Mouse (Mus musculus): ENCODE measurements at regions not wholly inside any gene's neighbourhood (a gene's known extent, or its start where the extent isn't known, plus 50 kb on each side); places are given as distances from the start of the nearest gene placed in this dataset.

GRCm38 (mm10) chr5:41206462-41206861 is 501.5 kb downstream of the Rab28 start:
- no peaks in the 10 kb centered on the region for H3K9me3 ChIP-seq (replicated peaks)
- no peaks in the 10 kb centered on the region for H3K4me1 ChIP-seq (ENCODE audit: insufficient read depth, low read depth, low read length)
- no peaks in the 10 kb centered on the region for H3K36me3 ChIP-seq (replicated peaks)
- H3K4me3 ChIP-seq (ENCODE audit: low read depth, low read length) = no peak overlapping the region
- TF ChIP-seq CTCF (IDR thresholded peaks at IDR 0.05; ENCODE audit: low read depth, low read length) (no peak), POLR2AphosphoS5 (IDR thresholded peaks at IDR 0.05; ENCODE audit: insufficient replicate concordance, low read depth, low read length) (no peak), GATA2 (IDR thresholded peaks at IDR 0.05; ENCODE audit: borderline replicate concordance, low read depth, low read length) (no peak)
- no peak for ATAC-seq (ENCODE audit: extremely low read depth, insufficient number of reproducible peaks, low FRiP score, poor library complexity, severe bottlenecking)
- no peak for DNase-seq (ENCODE audit: low spot score)
- no peaks in the 10 kb centered on the region for H3K27me3 ChIP-seq (ENCODE audit: insufficient read depth, low read length)

DNA sequence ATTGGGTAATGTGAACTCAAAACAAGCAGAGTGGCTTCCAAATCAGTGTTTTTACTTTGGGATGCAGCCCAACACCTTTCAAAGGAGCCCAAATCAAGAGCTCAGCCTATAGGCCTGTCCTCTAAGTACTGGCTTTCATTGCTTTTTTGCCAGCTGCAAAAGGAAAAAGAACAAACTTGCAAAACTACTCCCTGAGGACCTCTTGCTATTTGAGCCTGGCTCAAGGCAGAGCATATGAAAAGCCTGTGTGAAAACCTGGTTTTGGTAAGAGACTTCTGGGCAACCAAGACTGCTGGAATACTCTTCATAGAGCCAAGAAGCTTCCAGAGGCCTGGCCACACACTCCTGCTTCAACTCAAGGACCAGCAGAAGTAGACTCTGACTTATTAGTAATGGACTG is 503.5 kb downstream of the Rab28 start:
- no peak for TF ChIP-seq GATA2 (IDR thresholded peaks at IDR 0.05; ENCODE audit: borderline replicate concordance, low read depth, low read length)
- TF ChIP-seq CTCF (IDR thresholded peaks at IDR 0.05; ENCODE audit: low read depth, low read length) = no peak
- no peak for TF ChIP-seq TAL1 (conservative IDR thresholded peaks at IDR 0.05; ENCODE audit: low read depth, low read length)
- TF ChIP-seq GATA1 (IDR thresholded peaks at IDR 0.05; ENCODE audit: borderline replicate concordance, low read length) = no peak
- no peak for TF ChIP-seq POLR2AphosphoS5 (IDR thresholded peaks at IDR 0.05; ENCODE audit: insufficient replicate concordance, low read depth, low read length)
- no peaks in the 10 kb centered on the region for H3K27me3 ChIP-seq (ENCODE audit: insufficient read depth, low read length)

DNA sequence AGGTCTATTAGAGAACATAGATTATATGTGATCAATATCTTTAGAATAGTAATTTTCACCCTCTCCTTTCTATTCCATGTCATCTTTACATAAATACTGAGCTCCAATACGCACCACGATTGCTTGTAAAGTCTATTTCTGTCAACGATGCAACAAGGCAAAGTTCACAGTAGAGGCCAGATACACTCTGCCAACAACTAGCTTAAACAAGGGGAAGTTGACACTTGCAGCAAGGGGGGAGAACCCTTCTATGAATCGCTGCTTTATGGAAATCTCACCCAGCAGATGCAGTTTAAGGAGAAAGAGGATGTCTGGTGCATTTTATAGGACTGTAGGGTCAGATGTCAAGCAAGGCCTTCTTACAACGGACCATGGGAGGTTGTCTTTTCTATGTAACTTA is 520.8 kb downstream of the Rab28 start:
- no peak overlapping the region for H3K4me3 ChIP-seq (ENCODE audit: low read depth, low read length)

More for the DNA sequence above, 503.5 kb downstream of the Rab28 start:
- Histone ChIP-seq H3K36me3 (replicated peaks) (no peaks in the 10 kb centered on the region), H3K4me3 (ENCODE audit: low read depth, low read length) (no peak overlapping the region), H3K4me1 (ENCODE audit: insufficient read depth, low read depth, low read length) (no peaks in the 10 kb centered on the region), H3K9me3 (replicated peaks) (no peaks in the 10 kb centered on the region)
- DNase-seq (ENCODE audit: low spot score) (no peak), ATAC-seq (ENCODE audit: extremely low read depth, insufficient number of reproducible peaks, low FRiP score, poor library complexity, severe bottlenecking) (no peak)

GRCm38 (mm10) chr5:41177220-41177619 is 530.7 kb downstream of the Rab28 start:
- Histone ChIP-seq H3K9me3 (replicated peaks) (no peaks in the 10 kb centered on the region), H3K4me1 (ENCODE audit: insufficient read depth, low read depth, low read length) (no peaks in the 10 kb centered on the region), H3K4me3 (ENCODE audit: low read depth, low read length) (no peak overlapping the region), H3K36me3 (replicated peaks) (no peaks in the 10 kb centered on the region), H3K27me3 (ENCODE audit: insufficient read depth, low read length) (no peaks in the 10 kb centered on the region)
- DNase-seq (ENCODE audit: low spot score) (no peak), ATAC-seq (ENCODE audit: extremely low read depth, insufficient number of reproducible peaks, low FRiP score, poor library complexity, severe bottlenecking) (peak; percentile 68)
- no peak for TF ChIP-seq CTCF (IDR thresholded peaks at IDR 0.05; ENCODE audit: low read depth, low read length)
- peak; percentile 51; the same call in 1 of the 2 replicates for TF ChIP-seq TAL1 (conservative IDR thresholded peaks at IDR 0.05; ENCODE audit: low read depth, low read length)

More for the DNA sequence above, 520.8 kb downstream of the Rab28 start:
- DNase-seq (ENCODE audit: low spot score) (no peak), ATAC-seq (ENCODE audit: extremely low read depth, insufficient number of reproducible peaks, low FRiP score, poor library complexity, severe bottlenecking) (no peak)
- no peaks in the 10 kb centered on the region for H3K27me3 ChIP-seq (ENCODE audit: insufficient read depth, low read length)
- H3K4me1 ChIP-seq (ENCODE audit: insufficient read depth, low read depth, low read length) = no peaks in the 10 kb centered on the region
- H3K36me3 ChIP-seq (replicated peaks) = no peaks in the 10 kb centered on the region
- no peak for TF ChIP-seq GATA2 (IDR thresholded peaks at IDR 0.05; ENCODE audit: borderline replicate concordance, low read depth, low read length)
- no peak for TF ChIP-seq GATA1 (IDR thresholded peaks at IDR 0.05; ENCODE audit: borderline replicate concordance, low read length)
- no peak for TF ChIP-seq POLR2AphosphoS5 (IDR thresholded peaks at IDR 0.05; ENCODE audit: insufficient replicate concordance, low read depth, low read length)
- no peak for TF ChIP-seq TAL1 (conservative IDR thresholded peaks at IDR 0.05; ENCODE audit: low read depth, low read length)
- TF ChIP-seq CTCF (IDR thresholded peaks at IDR 0.05; ENCODE audit: low read depth, low read length) = no peak
- H3K9me3 ChIP-seq (replicated peaks) = no peaks in the 10 kb centered on the region

DNA sequence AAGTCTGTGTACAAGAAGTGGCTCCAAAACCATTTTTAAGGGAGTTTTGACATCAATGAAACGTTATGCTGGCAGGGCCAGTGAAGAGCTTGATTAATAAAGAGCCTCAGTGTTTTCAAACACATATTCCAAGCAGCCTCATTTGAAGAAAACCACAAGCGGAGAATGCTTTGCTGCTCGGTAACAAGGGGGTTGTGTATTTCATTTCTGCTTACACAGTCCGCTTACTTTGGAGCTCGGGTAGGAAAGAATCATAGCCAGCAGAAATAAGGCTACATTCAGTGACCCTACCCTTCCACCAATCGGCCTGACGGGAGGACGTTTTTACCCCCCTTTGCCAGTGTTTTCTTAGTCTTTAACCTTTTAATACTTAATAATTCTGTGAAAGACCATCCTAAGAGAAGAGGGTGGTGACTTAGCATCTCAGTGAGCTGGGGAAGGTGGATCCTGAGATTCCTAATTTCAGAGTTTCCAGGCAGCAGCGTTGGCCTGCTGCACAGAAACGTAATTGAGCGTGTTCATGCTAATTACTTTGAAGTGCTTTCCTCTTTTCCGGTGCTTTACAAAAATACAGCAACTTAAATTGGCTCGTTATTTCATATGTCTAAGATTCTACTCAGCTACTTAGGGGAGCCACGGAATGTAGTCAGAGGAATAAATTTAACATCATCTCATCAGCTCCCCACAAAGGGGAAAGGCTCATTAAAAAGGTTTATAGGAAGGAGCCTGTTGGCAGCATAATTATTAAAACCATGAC is 541.9 kb downstream of the Rab28 start:
- TF ChIP-seq TAL1 (conservative IDR thresholded peaks at IDR 0.05; ENCODE audit: low read depth, low read length) (no peak), GATA2 (IDR thresholded peaks at IDR 0.05; ENCODE audit: borderline replicate concordance, low read depth, low read length) (no peak), CTCF (IDR thresholded peaks at IDR 0.05; ENCODE audit: low read depth, low read length) (no peak)
- Histone ChIP-seq H3K36me3 (replicated peaks) (no peaks in the 10 kb centered on the region), H3K4me3 (ENCODE audit: low read depth, low read length) (no peak overlapping the region), H3K9me3 (replicated peaks) (no peaks in the 10 kb centered on the region), H3K4me1 (ENCODE audit: insufficient read depth, low read depth, low read length) (no peaks in the 10 kb centered on the region), H3K27me3 (ENCODE audit: insufficient read depth, low read length) (no peaks in the 10 kb centered on the region)
- ATAC-seq (ENCODE audit: extremely low read depth, insufficient number of reproducible peaks, low FRiP score, poor library complexity, severe bottlenecking) (no peak), DNase-seq (ENCODE audit: low spot score) (no peak)

DNA sequence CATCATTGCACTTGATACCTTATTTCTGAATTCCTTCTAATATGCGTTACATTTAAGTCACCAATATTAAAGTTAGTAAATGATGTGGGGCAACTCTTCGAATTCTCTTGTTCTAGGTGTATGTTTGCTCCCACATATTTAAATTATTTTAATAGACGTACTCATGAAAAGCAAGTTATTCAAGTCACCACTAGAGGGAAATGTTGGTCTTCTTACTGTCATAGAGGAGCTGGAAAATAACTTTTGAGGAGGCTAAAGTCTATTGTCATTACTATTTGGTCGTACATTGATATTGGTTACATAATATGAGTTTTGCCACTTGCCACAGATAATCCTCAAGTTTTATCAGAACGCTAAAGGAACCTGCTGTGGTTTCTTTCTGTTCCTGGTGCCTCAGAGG is 582.9 kb downstream of the Rab28 start:
- Histone ChIP-seq H3K4me3 (ENCODE audit: low read depth, low read length) (no peak overlapping the region), H3K9me3 (replicated peaks) (no peaks in the 10 kb centered on the region), H3K27me3 (ENCODE audit: insufficient read depth, low read length) (no peaks in the 10 kb centered on the region), H3K4me1 (ENCODE audit: insufficient read depth, low read depth, low read length) (no peaks in the 10 kb centered on the region), H3K36me3 (replicated peaks) (no peaks in the 10 kb centered on the region)
- DNase-seq (ENCODE audit: low spot score) (no peak), ATAC-seq (ENCODE audit: extremely low read depth, insufficient number of reproducible peaks, low FRiP score, poor library complexity, severe bottlenecking) (no peak)
- TF ChIP-seq TAL1 (conservative IDR thresholded peaks at IDR 0.05; ENCODE audit: low read depth, low read length) (no peak), GATA2 (IDR thresholded peaks at IDR 0.05; ENCODE audit: borderline replicate concordance, low read depth, low read length) (no peak), CTCF (IDR thresholded peaks at IDR 0.05; ENCODE audit: low read depth, low read length) (no peak), GATA1 (IDR thresholded peaks at IDR 0.05; ENCODE audit: borderline replicate concordance, low read length) (no peak), POLR2AphosphoS5 (IDR thresholded peaks at IDR 0.05; ENCODE audit: insufficient replicate concordance, low read depth, low read length) (no peak)

Measured in G1E (cell line).